Mouse (Mus musculus): Measurements from ENCODE around the gene Ap3b2.
A peak's percentile ranks its signal among the peaks of the same experiment; 100 is the strongest.
"Not testable (repeated sequence)": the region's sequence is repeated elsewhere in the genome, so short reads cannot be mapped to it uniquely, and the experiment has no call there.

Gene Ap3b2

DNA sequence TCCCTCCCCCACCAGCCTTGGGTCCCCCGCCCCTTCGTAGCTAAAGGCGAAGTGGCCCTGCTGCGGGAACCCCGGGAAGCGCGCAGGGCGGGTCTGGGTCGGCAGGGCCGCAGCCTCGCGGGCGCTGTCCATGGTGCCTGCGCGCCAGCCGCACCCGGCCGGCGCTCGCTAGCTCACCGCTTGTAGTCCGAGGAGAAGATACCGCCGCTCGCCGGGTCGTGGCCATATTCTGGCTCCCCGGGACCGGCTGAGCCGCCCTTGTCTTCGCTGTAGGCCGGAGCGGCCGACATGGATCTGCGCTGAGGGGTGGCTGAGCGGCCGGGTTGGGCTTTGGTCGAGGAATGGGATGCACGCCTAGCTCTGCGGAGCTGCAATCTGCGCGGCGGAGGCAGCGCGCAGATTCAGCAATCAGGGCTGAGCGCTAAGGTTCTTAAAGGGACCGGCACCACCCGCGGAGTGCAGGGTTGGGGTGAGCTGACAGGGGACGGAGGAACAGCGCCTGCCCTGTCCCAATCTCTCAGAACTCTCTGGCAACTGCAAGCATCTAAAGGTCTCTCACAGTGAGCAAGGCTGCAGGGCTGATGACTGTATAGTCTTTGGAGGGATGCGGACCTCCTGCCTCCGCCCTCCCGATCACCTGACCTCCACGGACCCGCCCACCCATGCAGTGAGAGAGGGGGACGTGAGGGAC, at the start of gene Ap3b2:
TSS of gene Ap3b2 (minus strand) at position 595 of the 691 bp plus-strand sequence.
- DNase-seq (ENCODE audit: low read depth, low spot score): peak; percentile 30

DNA sequence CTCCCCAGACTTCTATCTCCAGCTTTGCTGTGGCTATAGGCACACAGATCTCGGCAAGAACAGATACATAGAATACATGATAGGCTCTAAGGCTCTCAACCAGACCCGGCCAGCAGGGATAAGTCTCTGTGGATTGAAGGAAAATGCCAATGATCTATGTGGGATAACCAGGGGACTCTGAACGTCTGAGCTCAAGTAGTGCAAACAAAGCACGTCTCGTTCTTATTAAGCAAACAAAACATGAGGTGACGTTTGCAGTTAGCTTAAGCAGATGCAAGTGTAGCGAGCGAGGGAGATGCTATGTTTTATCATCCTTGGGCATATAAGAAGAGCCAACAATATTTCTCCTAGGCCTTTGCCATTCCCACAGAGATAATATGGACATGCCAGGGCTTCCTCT, 49.2 kb upstream of the Ap3b2 start:
- no peak for DNase-seq (ENCODE audit: low read depth, low spot score)

DNA sequence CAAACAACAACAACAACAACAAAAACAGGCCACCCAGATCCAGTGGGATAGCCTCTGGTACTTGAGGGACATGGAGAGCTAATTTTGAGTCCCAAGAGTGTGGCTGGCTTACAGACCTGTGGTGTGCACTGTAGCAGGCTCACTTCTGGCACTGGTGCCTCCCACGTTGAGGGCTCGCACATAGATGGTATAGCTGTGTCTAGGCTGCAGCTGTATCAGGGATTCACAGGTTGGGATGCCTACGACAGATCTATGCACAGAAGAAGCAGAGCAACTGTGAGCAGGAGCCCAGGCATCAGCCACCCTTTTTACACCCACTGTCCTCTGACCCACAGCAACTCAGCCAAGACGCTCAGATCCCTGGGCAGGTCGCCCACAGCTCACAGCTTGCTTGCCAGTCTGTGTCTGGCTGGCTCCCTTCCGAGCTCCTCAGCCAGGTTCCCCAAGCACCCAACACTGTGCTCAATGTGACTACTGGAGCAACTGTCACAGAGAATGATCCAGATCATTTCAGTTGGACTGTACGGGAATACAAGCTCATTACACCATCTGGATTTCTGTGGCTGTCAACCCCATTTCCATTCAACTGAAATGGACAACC, 48.3 kb upstream of the Ap3b2 start:
- DNase-seq (ENCODE audit: low read depth, low spot score): no peak

DNA sequence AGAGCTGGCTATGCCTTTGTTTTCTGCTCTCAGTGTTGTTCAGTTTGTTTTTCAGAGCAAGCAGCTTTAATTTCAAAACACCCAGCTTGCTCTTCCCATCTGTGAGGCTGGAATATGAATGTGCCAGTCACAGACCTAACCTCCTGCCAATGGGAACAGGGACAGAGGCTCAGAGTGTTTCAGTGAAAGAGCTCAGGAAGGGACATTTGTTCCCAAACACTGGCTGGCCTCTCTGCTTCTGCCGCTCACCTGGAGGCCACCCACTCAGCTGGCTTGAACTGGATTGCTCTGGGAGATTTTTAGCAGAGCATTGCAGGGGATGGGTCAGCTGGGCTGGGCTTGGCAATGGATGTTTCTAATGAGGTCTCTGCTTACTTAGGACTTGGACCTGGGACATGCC, 47.3 kb upstream of the Ap3b2 start:
- no peak for DNase-seq (ENCODE audit: low read depth, low spot score)

DNA sequence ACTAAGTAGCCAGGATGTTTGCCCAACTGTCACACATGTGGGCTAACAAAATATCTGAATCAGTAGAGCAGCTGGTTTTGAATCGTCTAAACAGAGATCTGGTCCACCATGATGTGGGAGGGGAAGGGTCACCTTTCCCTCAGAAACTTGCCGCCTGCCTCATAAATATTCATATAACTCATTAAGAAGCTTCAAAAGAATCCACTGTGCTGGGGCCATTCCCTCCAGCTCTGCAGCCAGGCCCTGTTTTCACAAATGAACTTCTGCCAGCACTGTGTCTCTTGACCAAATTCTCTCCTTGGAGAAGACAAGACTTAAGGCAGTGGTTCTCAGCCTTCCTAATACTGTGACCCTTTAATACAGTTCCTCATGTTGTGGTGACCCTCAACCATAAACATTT, 45.8 kb upstream of the Ap3b2 start:
- no peak for DNase-seq (ENCODE audit: low read depth, low spot score)

DNA sequence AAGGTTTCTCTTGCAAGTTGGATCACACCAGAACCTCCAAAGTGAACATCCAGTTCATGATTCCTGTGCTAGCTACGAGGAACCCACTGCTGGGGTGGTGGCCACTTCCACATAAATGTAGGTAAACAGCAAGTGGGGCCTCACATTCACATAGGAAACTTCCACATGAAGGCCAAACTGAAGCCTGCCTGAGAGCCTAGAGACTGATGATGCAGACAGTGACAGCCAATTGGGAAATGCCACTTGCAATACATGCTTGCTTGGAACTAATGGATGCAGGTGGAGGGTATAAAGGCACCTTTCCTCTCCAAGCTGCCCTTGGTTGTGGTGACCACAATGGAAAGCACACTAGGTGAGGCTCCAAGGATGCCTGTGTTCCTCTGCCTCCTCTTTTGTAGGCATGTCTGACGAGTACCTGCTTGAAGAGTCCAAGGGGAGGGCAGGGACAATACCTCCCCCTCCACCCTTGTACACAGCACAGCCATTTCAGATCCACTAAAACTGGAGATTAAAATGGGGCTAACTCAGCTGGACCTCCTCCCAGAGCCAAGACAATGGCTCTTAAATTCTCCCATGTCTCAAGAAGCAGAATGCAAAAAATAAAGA, 44.4 kb upstream of the Ap3b2 start:
- peak; percentile 58 for DNase-seq (ENCODE audit: low read depth, low spot score)

DNA sequence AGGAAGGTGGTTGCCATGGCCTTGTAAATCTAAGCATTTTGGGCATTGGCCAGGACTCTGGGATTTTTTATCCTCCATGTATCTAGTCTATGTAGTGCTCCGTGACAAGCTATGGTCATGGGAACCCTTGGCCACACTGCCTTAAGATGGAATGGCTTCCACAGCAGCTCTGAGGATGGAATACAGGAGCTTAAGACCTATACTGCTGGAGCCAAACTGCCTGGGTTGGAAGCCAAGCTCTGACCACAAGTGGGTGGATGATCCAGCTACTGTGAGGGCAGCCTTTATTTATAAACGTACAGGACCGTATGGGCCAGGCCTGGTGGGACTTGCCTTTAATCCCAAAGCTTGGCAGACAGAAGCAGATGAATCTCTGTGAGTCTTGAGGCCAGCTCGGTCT, 42.8 kb upstream of the Ap3b2 start:
- DNase-seq (ENCODE audit: low read depth, low spot score): no peak

DNA sequence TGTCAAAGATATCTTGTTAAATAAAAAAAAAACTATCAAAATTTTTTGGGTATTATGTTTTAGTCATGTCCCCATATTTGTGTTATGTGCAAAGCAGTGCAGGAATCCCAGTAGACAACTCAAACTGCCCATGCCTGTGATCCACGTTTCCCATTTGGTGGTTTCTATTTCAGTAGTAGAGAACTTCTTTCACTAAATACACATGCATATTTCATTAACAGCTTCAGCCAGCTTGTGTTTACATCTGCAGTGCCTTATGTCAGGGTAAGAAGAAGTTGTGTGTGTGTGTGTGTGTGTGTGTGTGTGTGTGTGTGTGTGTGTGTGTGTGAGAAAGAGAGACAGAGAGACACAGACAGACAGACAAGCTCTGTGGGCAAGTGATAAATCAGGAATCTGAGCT, 37.7 kb upstream of the Ap3b2 start:
- no peak for DNase-seq (ENCODE audit: low read depth, low spot score)

DNA sequence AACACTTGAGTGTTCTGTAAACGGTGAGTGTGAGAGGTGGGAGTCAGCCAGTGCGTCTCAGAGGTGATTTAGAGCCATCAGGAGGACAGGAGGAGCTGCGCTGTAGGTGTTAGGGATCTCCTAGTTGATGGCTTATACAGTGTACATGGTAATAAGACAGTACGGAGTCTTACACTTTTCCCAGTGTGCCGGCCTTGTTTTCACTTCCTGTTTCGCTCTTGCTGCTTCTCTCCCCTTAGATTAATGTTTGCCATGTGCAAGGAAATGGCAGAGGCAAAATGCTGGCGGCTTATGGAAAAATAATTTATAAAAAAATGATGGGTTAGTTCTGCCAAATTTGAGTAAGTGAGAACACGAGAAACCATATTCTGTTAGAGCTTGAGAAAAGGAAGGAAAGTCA, 35.2 kb upstream of the Ap3b2 start:
- DNase-seq (ENCODE audit: low read depth, low spot score): no peak

DNA sequence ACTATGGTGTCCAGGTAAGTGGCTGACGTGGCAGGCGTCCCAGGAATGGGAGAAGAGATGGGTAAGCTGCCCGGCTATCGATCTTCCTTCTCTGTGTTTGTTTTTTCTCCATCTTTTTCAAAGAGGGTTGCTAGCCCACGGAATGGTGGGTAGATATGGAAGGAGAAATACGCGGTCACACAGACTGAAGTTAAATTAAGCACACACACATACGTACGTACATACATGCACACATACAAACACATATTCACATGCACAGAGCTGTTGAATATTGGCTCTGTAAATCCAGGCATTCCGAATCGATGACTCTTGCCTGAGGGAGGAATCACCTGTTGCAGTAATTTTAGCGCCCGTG, 29.9 kb upstream of the Ap3b2 start:
- no peak for DNase-seq (ENCODE audit: low read depth, low spot score)

DNA sequence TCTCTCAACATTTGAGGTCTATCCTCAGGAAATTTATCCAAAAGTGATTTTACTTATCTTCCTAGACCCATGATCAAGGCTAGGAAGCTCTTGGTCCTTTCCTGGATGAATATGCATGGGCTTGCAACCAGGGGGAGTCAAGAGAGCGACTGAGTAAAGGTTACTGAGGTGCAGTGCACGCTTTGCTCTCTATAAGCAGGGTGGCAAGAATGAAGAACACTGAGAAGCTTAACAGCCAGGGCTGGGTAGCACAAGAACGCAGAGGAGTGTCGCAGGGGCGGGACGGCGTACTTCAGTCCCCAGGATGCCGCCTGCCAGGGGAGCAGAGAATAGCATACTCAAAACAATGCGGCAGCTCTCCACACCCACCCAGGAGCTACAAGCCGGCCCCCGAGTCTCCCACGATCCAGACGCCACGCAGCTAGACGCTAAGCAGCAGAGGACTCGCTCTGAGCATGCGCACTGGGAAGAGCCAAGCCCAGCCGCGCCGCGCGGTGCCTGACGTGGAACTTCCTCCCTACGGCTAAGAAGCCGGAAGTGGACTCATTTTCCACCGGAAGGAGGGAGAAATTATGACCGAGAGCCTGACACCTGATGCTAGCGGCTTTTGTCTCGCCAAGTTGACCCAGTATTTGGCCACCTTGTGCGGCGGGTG, 29.4 kb upstream of the Ap3b2 start:
- peak; percentile 96 for DNase-seq (ENCODE audit: low read depth, low spot score)

DNA sequence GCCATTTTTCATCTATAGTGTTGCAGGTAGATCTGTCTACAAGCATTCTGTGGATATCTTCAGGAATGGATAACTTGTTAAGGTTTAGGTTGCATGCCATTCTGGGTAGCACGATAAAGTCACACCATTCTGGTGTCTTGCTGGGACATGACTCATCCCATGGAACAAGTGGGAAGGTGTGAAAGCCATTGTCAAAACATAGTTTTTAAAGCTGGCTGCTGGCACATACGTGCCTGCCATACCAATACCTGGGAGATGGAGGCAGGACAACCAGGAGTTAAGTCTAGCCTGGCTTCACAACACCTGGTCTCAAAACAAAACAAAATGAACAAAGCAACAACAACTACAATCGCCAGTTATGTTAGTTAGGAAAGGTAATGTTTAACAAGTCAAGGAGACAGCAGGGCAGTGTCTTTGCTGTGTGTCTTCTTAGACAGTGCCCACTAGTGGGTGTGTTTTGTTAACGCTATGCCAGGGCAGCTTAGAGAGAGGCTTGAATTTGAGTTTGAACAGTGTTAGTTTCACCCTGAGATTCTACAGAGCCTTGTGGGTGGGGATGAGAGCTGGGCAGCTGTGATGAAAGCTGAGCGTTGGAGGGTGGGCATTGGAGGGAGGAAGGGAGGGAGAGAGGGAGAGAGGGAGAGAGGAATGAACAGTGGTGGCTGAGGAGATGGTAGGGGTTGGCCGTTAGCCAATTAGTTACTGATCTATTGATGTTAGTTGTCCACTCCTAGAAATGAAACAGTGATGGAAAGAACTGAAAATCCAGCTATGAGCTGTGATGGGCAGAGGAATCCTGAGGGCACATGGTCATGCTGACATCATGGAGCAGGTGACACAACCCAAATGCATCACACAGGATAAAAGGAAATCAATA, 22.7 kb upstream of the Ap3b2 start:
- DNase-seq (ENCODE audit: low read depth, low spot score): no peak

DNA sequence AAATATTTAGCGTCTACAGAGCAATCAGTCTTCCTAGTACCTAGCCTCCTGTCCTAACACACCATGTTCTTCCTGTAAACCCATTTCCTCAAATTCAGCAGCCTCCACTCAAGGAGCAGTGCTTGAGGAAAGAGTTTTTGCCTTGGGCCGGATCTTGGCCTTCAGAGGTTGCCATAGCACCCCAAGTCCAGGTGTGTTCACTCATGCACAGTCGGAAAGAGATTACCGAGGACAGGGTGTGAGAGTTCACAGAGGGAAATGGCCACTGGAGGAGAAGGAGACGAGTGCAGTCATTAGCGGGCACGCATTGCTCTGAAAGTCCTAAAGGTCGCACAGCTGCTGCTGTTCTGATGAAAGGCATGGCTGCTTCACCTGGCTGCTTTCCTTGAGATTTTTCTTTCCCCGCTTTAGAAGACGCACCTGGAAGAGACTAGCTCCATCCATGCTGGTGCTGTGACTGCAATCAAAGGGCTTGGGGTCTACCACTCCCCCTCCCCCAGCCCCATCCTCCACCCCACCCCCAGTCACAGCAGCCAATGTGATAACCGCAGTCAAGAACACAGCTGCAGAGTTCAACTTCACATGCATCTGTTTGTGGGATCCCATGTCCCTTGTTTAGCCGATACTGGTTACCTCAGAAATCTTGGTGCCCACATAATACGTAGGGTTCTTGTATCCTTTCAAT, 21.3 kb upstream of the Ap3b2 start:
- DNase-seq (ENCODE audit: low read depth, low spot score): no peak

DNA sequence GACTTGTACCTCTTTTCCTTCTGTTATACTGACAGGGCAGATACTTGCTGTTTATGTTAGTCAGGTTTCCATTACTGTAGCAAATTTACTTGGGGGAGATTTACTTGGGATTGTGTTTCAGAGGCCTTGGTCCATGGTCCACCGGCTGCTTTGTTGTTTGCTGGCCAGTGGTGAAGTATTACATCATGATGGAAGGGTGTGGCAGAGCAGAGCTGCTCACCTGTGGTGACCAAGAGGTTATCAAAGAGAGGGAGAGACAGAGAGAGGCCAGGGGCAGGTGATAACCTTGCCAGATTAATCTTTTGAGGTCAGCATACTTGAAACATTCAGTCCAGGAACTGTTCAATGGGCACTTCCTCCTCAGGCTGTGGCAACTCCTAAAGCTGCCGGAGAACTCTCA, 7.3 kb upstream of the Ap3b2 start:
- no peak for DNase-seq (ENCODE audit: low read depth, low spot score)

DNA sequence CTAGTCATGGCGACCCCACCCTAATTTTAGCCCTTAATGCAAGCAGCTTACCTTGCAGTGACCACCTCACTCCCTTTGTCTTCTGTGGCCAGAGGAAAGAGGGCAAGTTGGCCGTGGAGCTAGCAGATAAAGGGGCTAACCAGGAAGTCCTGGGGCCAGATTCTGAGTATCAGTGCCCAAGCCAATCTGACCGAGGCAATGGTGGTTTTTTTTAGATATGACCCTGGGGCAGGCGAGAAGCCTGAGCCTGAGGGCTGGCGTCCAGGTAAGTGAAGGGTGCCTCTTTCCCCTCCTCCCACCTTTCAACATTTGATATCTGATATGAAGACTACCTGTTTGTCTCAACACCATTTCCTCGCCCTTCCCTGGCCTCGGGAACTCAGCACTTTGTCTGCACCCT, 4.5 kb upstream of the Ap3b2 start, which contains the start of gene BC048679:
TSS of gene BC048679 (minus strand) at position 101 of the 400 bp plus-strand sequence.
- no peak for DNase-seq (ENCODE audit: low read depth, low spot score)

DNA sequence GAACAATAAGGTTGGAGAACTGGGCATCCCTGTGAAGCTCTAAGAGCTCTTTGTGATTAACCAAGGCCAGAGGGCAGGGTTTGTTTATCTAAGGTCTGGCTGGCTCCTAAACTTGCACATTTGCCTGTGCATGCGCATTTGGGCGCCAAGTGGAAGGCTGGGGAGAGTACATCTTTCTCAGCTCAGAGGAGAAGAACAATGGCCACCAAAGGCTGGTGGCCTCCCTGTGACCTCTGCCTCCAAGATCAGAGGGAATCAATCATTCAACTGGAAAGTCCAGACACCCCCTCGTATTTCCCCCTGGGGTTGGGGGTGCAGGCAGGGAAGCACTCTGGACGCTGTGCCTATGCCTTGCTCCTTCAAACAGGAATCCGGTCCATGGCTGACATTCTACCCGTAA, 3.4 kb upstream of the Ap3b2 start:
- DNase-seq (ENCODE audit: low read depth, low spot score): no peak

DNA sequence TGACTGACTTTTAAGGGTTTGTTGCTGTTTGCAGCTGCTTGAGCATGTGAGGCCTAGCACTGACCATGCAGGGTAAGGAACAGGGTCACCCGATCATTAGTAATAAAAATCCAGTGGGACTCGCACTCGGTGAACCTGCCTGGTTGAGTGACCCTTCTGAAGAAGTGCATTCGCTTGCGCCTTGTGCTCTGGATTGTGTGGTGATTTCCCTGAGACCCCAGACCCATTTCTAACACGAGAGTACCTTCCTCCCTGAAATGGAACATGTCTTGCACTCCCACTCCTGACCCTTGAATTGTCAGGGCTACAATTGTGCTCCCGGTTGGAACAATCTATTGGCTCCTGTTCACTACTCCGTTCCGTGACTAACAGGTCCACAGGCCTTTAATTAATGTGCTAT, 1.1 kb downstream of the Ap3b2 start:
- no peak for DNase-seq (ENCODE audit: low read depth, low spot score)

DNA sequence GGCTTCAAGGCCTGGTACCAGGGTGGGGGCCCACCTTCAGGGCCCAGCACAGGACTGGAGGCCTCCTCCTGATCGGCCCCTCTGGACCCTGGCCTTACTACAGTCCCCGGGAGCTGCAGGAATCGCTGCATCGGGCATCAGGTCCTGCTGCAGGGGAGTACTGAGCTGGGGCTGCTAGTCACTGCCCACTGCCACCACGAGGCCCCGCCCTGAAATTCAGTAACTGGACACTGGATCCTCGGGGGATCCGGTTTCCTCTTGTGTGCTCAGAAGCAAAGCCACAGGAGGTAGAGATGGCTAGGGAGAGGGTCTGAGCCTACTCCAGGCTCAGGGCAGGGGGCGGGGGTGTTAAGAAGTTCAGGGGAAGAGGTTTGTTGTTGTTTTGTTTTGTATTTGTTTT, 4.1 kb downstream of the Ap3b2 start:
- DNase-seq (ENCODE audit: low read depth, low spot score): no peak

DNA sequence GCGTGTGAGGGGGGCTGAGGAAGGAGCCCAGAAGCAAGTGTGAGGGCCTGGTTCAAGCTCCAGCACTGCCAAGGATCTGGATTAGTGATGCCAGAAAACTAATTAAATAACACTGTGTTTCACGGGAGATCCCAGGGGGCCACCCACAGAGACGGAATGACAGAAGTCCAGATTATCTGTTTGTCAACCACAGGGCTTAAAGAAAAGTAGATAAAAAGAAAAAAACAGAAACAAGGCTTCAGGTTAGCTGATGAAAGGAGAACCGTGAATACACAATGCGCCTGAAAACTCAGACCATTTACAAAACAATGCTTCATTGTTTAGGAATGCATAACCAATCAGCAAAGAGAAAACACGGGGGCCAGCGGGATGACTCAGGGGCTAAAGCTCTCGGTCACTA, 12.9 kb downstream of the Ap3b2 start:
- DNase-seq (ENCODE audit: low read depth, low spot score): no peak

DNA sequence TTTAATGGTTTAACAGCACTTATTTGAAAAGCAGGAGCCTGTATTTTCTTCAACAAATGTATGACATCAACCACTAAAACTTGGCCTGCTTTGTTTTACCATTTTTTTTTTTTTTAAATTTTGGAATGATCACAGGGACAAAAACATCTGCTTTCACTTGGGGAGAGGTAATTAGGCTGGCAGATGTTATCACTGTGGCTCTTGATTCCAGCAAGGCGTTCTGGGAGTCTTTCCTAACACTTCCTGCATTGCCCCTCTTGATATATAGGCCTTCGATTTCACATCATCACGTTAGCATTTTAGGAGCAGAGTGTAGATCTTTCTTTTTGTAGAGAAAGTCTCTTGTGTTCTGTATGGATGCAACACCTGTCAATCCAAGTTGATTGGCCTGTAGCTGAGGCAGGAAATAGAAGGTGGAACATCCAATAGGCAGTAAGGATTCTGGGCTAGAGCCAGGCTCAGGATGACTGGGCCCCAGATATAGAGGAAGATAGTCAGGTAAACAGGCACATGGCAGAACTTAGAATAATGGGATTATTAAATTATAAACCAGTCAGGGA, 14.1 kb downstream of the Ap3b2 start:
- DNase-seq (ENCODE audit: low read depth, low spot score): no peak

DNA sequence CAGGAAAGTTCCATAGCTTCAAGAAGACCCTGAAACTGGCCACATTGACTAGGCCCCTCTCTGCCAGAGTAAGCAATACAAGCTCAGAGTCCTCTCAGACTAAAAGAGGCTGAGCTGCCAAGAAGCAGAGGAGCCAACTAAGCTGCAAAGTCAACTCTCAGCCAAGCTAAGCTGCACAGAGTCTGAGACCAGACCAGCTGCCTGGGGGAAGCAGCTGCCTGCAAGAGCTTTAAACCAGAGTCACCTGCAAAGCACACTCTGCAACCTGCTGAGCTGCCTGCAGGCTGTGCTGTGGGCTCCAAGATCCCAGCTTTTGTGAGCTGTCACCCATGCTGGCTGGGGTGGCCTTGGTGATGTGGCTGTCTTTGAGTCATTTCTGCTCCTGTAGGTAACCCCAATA, 15.5 kb downstream of the Ap3b2 start:
- DNase-seq (ENCODE audit: low read depth, low spot score): not testable (repeated sequence)

Measured in CD4-positive helper T cell, adult 2 months (primary cell).